Mouse (Mus musculus): ENCODE measurements around the gene Clic5.

- TF ChIP-seq MAX (IDR thresholded peaks at IDR 0.05; ENCODE audit: low read depth) (no peak), POLR2AphosphoS2 (IDR thresholded peaks at IDR 0.05; ENCODE audit: insufficient read length, low read depth) (no peak), TCF3 (IDR thresholded peaks at IDR 0.05; ENCODE audit: insufficient read length, low read depth) (no peak)
Measured at GRCm38 (mm10) chr17:44162514-44162913, 25.9 kb upstream of the Clic5 start.
